Mouse (Mus musculus) regulatory T cell (primary cell): ENCODE data around the gene Cabp1.

ENCODE experiments used
- in situ Hi-C: fragments of 300-600 bp; cut with MboI, MseI; formaldehyde crosslinking; loops from one replicate; pipeline ENCODE4 v1.15.1; 2025; ENCODE audit warnings: high pct_unique_total_duplicates

The Cabp1 gene

GRCm38 (mm10) chr5:115177866-115178265 is 16.3 kb downstream of the Cabp1 start:
- in situ Hi-C loops, result no loop called here

GRCm38 (mm10) chr5:115174554-115174953 is 19.6 kb downstream of the Cabp1 start:
- in situ Hi-C loops, result no loop called here

GRCm38 (mm10) chr5:115170150-115170549 is 24.0 kb downstream of the Cabp1 start:
- in situ Hi-C loops, result no loop called here

- in situ Hi-C loops, result no loop called here
Observed at GRCm38 (mm10) chr5:115168641-115169415, 25.4 kb downstream of the Cabp1 start.

GRCm38 (mm10) chr5:115167396-115167795 is 26.8 kb downstream of the Cabp1 start:
- in situ Hi-C loops, result no loop called here

- in situ Hi-C loops, result no loop called here
Observed at GRCm38 (mm10) chr5:115166815-115167194, 27.4 kb downstream of the Cabp1 start.

- in situ Hi-C loops, result no loop called here
Observed at GRCm38 (mm10) chr5:115165895-115166814, 28.0 kb downstream of the Cabp1 start.

- in situ Hi-C loops, result no loop called here
Observed at GRCm38 (mm10) chr5:115165351-115165750, 28.8 kb downstream of the Cabp1 start.

GRCm38 (mm10) chr5:115164446-115164845 is 29.7 kb downstream of the Cabp1 start:
- in situ Hi-C loops, result loop anchor here (5.0 kb wide), 1 partner anchor 37 kb away; no protein-coding TSS in a partner anchor

GRCm38 (mm10) chr5:115163563-115163962 is 30.6 kb downstream of the Cabp1 start:
- in situ Hi-C loops, result loop anchor here (5.0 kb wide), 1 partner anchor 36 kb away; no protein-coding TSS in a partner anchor

GRCm38 (mm10) chr5:115161940-115162279 is 32.3 kb downstream of the Cabp1 start:
- in situ Hi-C loops, result loop anchor here (5.0 kb wide), 1 partner anchor 35 kb away; no protein-coding TSS in a partner anchor

- in situ Hi-C loops, result loop anchor here (5.0 kb wide), 1 partner anchor 34 kb away; no protein-coding TSS in a partner anchor
Observed at GRCm38 (mm10) chr5:115161064-115161939, 32.9 kb downstream of the Cabp1 start.

GRCm38 (mm10) chr5:115160655-115161054 is 33.5 kb downstream of the Cabp1 start:
- in situ Hi-C loops, result loop anchor here (5.0 kb wide), 1 partner anchor 33 kb away; no protein-coding TSS in a partner anchor

GRCm38 (mm10) chr5:115159165-115159564 is 35.0 kb downstream of the Cabp1 start:
- in situ Hi-C loops, result no loop called here

GRCm38 (mm10) chr5:115158040-115158983 is 35.9 kb downstream of the Cabp1 start, which contains the start of gene Mlec:
Gene Mlec (minus strand): TSS chr5:115158179.
- in situ Hi-C loops, result no loop called here

- in situ Hi-C loops, result no loop called here
Observed at GRCm38 (mm10) chr5:115156933-115157589, 37.1 kb downstream of the Cabp1 start.

- in situ Hi-C loops, result no loop called here
Observed at GRCm38 (mm10) chr5:115156401-115156800, 37.8 kb downstream of the Cabp1 start.

GRCm38 (mm10) chr5:115155831-115156230 is 38.4 kb downstream of the Cabp1 start:
- in situ Hi-C loops, result no loop called here

- in situ Hi-C loops, result no loop called here
Observed at GRCm38 (mm10) chr5:115155156-115155631, 39.0 kb downstream of the Cabp1 start.
